Mouse (Mus musculus): ENCODE data around the gene Gm49325. TPM values are rescaled to one million over a fixed set of nuclear protein-coding genes. Genes with fewer than 3 reads are reported as not detected.

The Gm49325 gene
- polyA plus RNA-seq (2016; fragmentation: Nextera tagmentation; extraction: Ambion mirVana): 1.6 and 1.7 TPM in 2 replicates

DNA sequence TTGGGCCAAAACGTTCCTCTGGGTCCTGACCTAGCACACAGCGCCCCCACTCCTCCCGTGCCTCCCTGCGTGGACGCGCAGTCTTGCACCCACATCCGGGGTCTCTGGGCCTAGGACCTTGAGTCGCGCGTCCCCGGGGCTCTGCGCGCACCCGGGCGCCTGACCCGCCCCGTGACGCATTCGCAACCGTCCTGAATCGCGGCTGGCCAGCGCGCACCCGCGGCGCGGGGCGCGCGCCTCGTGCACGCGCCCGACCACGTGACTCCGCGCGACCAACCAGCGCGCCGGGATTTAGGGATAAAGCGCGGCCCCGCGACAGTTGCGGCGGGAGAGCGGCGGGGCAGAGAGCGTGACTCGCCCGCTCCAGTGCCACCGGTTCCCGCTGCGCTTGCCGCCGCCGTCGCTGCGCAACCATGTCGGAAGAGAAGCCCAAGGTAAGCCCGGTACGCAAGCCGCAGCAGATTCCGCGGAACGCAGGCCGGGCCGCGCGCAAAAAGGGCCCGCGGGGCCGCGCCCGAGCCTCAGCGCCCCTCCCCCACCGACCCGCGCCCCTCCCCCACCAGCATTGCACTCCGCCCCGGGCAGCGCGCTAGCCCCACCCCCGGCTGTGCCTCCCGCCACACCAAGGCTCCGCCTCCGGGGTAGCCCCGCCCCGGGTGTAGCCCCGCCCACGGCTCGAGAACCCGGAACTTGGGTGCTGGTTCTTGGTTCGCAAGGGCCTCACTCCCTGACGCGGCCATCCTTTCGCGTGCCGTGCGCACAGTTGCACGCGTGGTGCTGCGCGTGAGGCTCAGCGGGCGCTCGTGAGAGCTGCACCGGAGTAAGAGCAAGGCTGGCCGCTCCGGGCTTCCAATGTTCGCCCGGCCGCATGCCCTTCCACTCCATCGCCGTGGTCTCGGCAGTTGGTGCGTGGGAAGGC lies at the start of gene Gm49325, which contains the start of gene Sumo3:
Gene Gm49325 (plus strand): TSS at position 290 of the 919 bp plus-strand sequence.
Gene Sumo3 (plus strand): TSS at position 190 of the 919 bp plus-strand sequence.
- Histone ChIP-seq H3K27me3 (ENCODE audit: low read depth, poor library complexity, severe bottlenecking) (no peaks in the 10 kb centered on the region), H3K36me3 (peaks cover 33% of the 10 kb centered on the region), H3K9me3 (replicated peaks) (no peaks in the 10 kb centered on the region), H3K4me3 (peak within 1 kb of the TSS; percentile 87), H3K4me1 (peaks cover 24% of the 10 kb centered on the region), H3K27ac (peak within 1 kb of the TSS; percentile 99)
- WGBS: 2% methylated on average over 104 of the region's 119 CpGs
- peak; percentile 96 for DNase-seq (ENCODE audit: low spot score)

- no peaks in the 10 kb centered on the region for H3K27me3 ChIP-seq (ENCODE audit: low read depth, poor library complexity, severe bottlenecking)
- no peaks in the 10 kb centered on the region for H3K36me3 ChIP-seq
- H3K27ac ChIP-seq: no peak overlapping the region
- DNase-seq (ENCODE audit: low spot score): no peak
- 86% methylated on average over 7 of the region's 7 CpGs for WGBS
- no peaks in the 10 kb centered on the region for H3K9me3 ChIP-seq (replicated peaks)
- no peak overlapping the region for H3K4me3 ChIP-seq
- no peaks in the 10 kb centered on the region for H3K4me1 ChIP-seq
Observed at GRCm38 (mm10) chr10:77556631-77557030, 49.4 kb upstream of the Gm49325 start.

GRCm38 (mm10) chr10:77557641-77558040 lies 48.4 kb upstream of the Gm49325 start:
- H3K27ac ChIP-seq: no peak overlapping the region
- WGBS: 91% methylated on average over 4 of the region's 4 CpGs

GRCm38 (mm10) chr10:77560090-77560489 lies 45.9 kb upstream of the Gm49325 start:
- H3K4me3 ChIP-seq: no peak overlapping the region
- WGBS: 88% methylated on average over 11 of the region's 11 CpGs
- H3K27ac ChIP-seq: no peak overlapping the region
- H3K36me3 ChIP-seq: no peaks in the 10 kb centered on the region
- no peaks in the 10 kb centered on the region for H3K4me1 ChIP-seq
- no peaks in the 10 kb centered on the region for H3K27me3 ChIP-seq (ENCODE audit: low read depth, poor library complexity, severe bottlenecking)
- no peaks in the 10 kb centered on the region for H3K9me3 ChIP-seq (replicated peaks)
- no peak for DNase-seq (ENCODE audit: low spot score)

More at GRCm38 (mm10) chr10:77557641-77558040, 48.4 kb upstream of the Gm49325 start:
- Histone ChIP-seq H3K4me1 (no peaks in the 10 kb centered on the region), H3K4me3 (no peak overlapping the region), H3K9me3 (replicated peaks) (no peaks in the 10 kb centered on the region), H3K36me3 (no peaks in the 10 kb centered on the region), H3K27me3 (ENCODE audit: low read depth, poor library complexity, severe bottlenecking) (no peaks in the 10 kb centered on the region)
- DNase-seq (ENCODE audit: low spot score): no peak

DNA sequence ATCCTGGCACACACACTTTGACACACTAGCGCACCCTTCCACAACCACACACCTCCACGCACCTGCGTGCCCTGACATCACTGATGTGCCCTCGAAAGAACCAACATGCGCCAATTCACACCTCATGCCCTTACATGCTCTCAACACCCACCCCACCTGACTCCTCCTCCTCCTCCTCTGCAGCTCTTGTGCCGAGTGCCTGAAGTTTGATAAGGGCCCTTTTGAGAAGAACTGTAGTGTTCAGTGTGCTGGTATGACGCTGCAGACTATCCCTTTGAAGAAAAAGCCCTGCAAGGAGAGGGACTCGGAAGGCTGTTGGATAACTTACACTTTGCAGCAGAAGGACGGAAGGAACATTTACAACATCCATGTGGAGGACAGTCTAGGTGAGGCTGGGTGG lies 45.2 kb upstream of the Gm49325 start:
- no peak for DNase-seq (ENCODE audit: low spot score)
- Histone ChIP-seq H3K36me3 (no peaks in the 10 kb centered on the region), H3K27ac (no peak overlapping the region), H3K4me1 (no peaks in the 10 kb centered on the region), H3K27me3 (ENCODE audit: low read depth, poor library complexity, severe bottlenecking) (no peaks in the 10 kb centered on the region), H3K4me3 (no peak overlapping the region), H3K9me3 (replicated peaks) (no peaks in the 10 kb centered on the region)
- 86% methylated on average over 9 of the region's 9 CpGs for WGBS

DNA sequence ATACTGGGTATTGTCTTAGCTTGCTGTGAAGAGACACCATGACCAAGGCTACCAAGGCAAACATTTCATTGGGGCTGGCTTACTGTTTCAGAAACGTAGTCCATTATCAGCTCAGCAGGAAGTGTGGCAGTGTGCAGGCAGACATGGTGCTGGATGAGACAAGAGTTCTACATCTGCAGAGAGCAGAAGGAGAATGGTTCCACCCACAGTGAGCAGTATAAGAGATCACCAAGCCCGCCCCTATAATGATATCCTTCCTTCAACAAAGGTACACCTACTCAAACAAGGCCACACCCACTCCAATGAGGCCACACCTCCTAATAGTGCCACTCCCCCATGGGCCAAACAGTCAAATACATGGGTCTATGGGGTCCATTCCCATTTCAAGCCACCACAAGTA lies 44.5 kb upstream of the Gm49325 start:
- H3K4me3 ChIP-seq: no peak overlapping the region
- no peaks in the 10 kb centered on the region for H3K27me3 ChIP-seq (ENCODE audit: low read depth, poor library complexity, severe bottlenecking)
- no peak for DNase-seq (ENCODE audit: low spot score)
- H3K4me1 ChIP-seq: no peaks in the 10 kb centered on the region
- H3K9me3 ChIP-seq (replicated peaks): no peaks in the 10 kb centered on the region
- no peak overlapping the region for H3K27ac ChIP-seq
- WGBS: 80% methylated on average over 2 of the region's 2 CpGs
- no peaks in the 10 kb centered on the region for H3K36me3 ChIP-seq

DNA sequence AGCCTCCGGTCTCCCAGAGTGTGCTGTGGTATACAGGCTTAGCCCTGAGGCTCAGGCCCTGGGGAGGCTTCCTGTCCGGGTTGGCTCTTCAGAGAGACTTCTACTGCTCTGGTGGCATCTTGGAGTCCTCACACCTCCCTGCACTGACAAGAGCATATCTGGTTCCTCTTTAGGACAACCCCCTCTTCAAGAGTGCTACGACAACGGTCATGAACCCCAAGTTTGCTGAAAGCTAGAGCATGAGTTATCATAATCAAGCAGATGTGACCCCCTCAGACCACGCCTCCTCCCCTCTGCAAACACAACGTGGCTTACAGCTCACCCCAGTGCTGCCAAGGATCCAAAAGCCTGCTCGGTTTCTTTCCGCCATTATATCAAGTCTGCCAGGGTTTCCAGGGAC lies 41.0 kb upstream of the Gm49325 start:
- no peaks in the 10 kb centered on the region for H3K27me3 ChIP-seq (ENCODE audit: low read depth, poor library complexity, severe bottlenecking)
- no peak overlapping the region for H3K27ac ChIP-seq
- peaks cover 12% of the 10 kb centered on the region for H3K4me1 ChIP-seq
- H3K36me3 ChIP-seq: no peaks in the 10 kb centered on the region
- WGBS: 88% methylated on average over 8 of the region's 8 CpGs
- DNase-seq (ENCODE audit: low spot score): no peak
- H3K4me3 ChIP-seq: no peak overlapping the region
- H3K9me3 ChIP-seq (replicated peaks): no peaks in the 10 kb centered on the region

- peak; percentile 85 for DNase-seq (ENCODE audit: low spot score)
- H3K36me3 ChIP-seq: no peaks in the 10 kb centered on the region
- no peaks in the 10 kb centered on the region for H3K27me3 ChIP-seq (ENCODE audit: low read depth, poor library complexity, severe bottlenecking)
- H3K4me1 ChIP-seq: peaks cover 12% of the 10 kb centered on the region
- no peaks in the 10 kb centered on the region for H3K9me3 ChIP-seq (replicated peaks)
- WGBS: 36% methylated on average over 8 of the region's 8 CpGs
- H3K27ac ChIP-seq: no peak overlapping the region
- H3K4me3 ChIP-seq: no peak overlapping the region
Observed at GRCm38 (mm10) chr10:77566651-77567050, 39.3 kb upstream of the Gm49325 start.

DNA sequence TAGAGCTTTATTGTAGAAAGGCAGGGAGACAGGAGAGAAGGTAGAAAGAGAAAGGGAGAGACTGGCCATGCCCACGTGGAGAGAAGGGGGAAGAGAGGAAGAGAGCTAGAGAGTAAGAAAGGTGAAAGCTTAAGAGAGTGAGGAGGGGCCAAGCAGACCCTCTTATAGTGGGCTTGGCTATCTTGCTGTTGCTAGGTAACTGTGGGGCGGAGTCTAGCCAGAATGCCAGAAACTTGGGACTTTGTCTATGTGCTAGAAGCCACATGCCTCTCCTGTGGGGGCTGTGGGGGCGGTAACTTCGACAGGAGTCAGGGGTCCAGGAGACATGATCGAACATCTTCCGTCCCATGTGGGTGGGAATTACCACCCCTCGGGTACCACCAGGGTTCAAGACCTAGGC lies 36.5 kb upstream of the Gm49325 start:
- no peak for DNase-seq (ENCODE audit: low spot score)
- H3K27ac ChIP-seq: no peak overlapping the region
- 43% methylated on average over 7 of the region's 7 CpGs for WGBS

DNA sequence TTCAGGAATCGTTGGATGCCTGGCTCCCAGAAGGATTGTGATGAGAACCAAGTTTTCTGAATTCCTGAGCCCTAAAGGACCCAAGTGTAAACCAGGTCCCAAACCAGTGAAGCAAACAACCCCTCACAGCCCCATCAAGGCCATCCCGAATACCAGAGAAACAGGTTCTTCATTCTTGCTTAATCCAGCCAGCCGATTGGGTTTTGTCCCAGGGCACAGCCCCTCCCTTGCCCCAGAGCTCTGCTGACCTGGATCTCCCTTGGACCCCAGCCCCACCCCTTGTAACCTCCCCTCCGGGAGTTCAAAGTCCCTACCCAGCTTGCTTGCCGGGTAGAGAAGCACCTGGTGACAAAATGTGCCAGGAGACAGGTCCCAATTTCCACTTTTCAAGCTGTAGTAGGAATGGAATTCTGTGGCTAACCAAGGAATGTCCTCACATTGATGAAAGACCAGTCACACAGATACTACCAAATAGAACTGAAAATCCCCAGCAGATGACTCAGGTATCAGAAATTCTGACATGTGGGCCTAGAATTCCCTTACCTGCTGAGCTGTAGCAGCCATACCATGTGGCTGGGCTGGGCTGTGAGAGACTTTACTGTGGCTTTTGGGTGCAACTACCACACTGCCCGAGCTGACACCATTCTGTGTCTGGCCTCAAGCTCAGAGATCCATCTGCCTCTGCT lies 35.9 kb upstream of the Gm49325 start:
- Histone ChIP-seq H3K36me3 (no peaks in the 10 kb centered on the region), H3K9me3 (replicated peaks) (no peaks in the 10 kb centered on the region), H3K4me3 (no peak overlapping the region), H3K4me1 (peaks cover 12% of the 10 kb centered on the region), H3K27me3 (ENCODE audit: low read depth, poor library complexity, severe bottlenecking) (no peaks in the 10 kb centered on the region), H3K27ac (no peak overlapping the region)
- no peak for DNase-seq (ENCODE audit: low spot score)
- WGBS: 42% methylated on average over 6 of the region's 6 CpGs

More for the DNA sequence above, 36.5 kb upstream of the Gm49325 start:
- H3K36me3 ChIP-seq: no peaks in the 10 kb centered on the region
- H3K4me1 ChIP-seq: peaks cover 12% of the 10 kb centered on the region
- no peaks in the 10 kb centered on the region for H3K27me3 ChIP-seq (ENCODE audit: low read depth, poor library complexity, severe bottlenecking)
- H3K9me3 ChIP-seq (replicated peaks): no peaks in the 10 kb centered on the region
- no peak overlapping the region for H3K4me3 ChIP-seq

GRCm38 (mm10) chr10:77572225-77572624 lies 33.8 kb upstream of the Gm49325 start:
- Histone ChIP-seq H3K4me1 (peaks cover 9% of the 10 kb centered on the region), H3K4me3 (no peak overlapping the region), H3K27me3 (ENCODE audit: low read depth, poor library complexity, severe bottlenecking) (no peaks in the 10 kb centered on the region), H3K9me3 (replicated peaks) (no peaks in the 10 kb centered on the region), H3K27ac (no peak overlapping the region), H3K36me3 (no peaks in the 10 kb centered on the region)
- 29% methylated on average over 3 of the region's 3 CpGs for WGBS
- DNase-seq (ENCODE audit: low spot score): no peak

- Histone ChIP-seq H3K4me3 (no peak overlapping the region), H3K36me3 (no peaks in the 10 kb centered on the region), H3K27ac (no peak overlapping the region), H3K9me3 (replicated peaks) (no peaks in the 10 kb centered on the region), H3K4me1 (peaks cover 9% of the 10 kb centered on the region), H3K27me3 (ENCODE audit: low read depth, poor library complexity, severe bottlenecking) (no peaks in the 10 kb centered on the region)
- 81% methylated on average over 1 of the region's 1 CpGs for WGBS
- DNase-seq (ENCODE audit: low spot score): no peak
Observed at GRCm38 (mm10) chr10:77573162-77573561, 32.8 kb upstream of the Gm49325 start.

Measured in limb, embryonic 10.5 days (tissue).